Mouse (Mus musculus) hematopoietic multipotent progenitor cell, adult 10-12 weeks (in vitro differentiated cells): ENCODE results near the gene Crhr1. TPM values are rescaled to one million over a fixed set of nuclear protein-coding genes. Genes with fewer than 3 reads are reported as not detected.

Experiments used
- polyA plus RNA-seq: library from polyadenylated mRNA; stranded (reverse); fragments of >175 nt; gene quantifications from 2 replicates; pipeline ENCODE4 v1.2.3, GENCODE M21; 2012; ENCODE audit warnings: low replicate concordance

Crhr1 gene
- 0.19 TPM in 1 of 2 replicates, not detected in the other for polyA plus RNA-seq

DNA sequence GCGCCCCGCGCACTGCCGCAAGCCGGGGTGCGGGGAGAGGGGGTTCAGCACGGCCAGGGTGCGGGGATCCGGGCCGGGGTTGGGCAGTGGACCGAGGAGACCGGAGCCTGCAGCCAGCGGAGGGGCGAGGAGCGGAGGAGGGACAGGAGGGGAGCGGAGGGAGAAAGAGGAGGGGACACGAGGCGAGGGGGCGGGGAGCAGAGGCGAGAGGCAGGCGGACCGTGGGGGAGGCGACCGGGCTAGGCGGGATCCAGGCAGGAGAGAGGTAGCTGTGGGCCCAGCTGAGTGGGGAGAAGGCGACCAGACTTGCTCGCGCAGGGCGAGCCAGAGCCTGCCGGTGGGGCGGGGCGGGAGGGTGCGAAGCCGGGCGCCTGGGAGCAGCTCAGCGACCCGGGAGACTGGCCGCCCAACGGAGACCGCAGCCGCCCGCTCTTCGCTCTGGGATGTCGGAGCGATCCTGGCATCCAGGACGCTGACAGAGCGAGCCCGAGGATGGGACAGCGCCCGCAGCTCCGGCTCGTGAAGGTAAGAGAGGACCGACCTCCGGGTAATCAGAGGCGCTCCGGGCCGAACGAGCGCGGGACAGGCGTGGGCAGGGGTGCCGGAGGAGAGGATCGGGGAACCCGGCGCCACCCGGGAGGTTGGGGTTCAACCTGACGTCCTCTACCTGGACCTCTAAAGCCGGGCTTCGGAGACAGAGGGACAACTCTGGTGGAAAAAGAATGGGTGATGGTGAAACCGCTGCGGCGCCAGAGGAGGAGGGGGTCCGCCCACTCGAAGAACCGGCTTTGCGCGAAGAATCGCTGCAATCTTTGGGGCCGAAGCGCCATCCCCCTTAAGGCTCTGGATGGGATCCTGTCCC is at the start of gene Crhr1:
Crhr1 (plus strand) TSS at position 276 of the 862 bp plus-strand sequence.

GRCm38 (mm10) chr11:104186135-104186836 is 53.6 kb downstream of the Crhr1 start, which contains the start of gene Sppl2c:
Gene Sppl2c, plus strand, starts transcription at chr11:104186327.

Other genes starting within 250 kb of the Crhr1 start
- 4.0 and 7.4 TPM in 2 replicates for gene Nsf, start 178.8 kb upstream of the Crhr1 start, polyA plus RNA-seq
- 1.9 and 6.4 TPM in 2 replicates for gene Arf2, start 166.1 kb upstream of the Crhr1 start, polyA plus RNA-seq
- not detected in 2 replicates for gene Sppl2c, start 53.5 kb downstream of the Crhr1 start, polyA plus RNA-seq
- 0.13 and 0.22 TPM in 2 replicates for gene Mapt, start 98.5 kb downstream of the Crhr1 start, polyA plus RNA-seq